Mouse (Mus musculus) cortical plate, adult 2 months (tissue): ENCODE results near the gene Ceacam15. TPM values are rescaled to one million over a fixed set of nuclear protein-coding genes. Genes with fewer than 3 reads are reported as not detected.
A peak's percentile ranks its signal among the peaks of the same experiment; 100 is the strongest.

ENCODE experiments used
- H3K27ac ChIP-seq: fragments of 200-500 bp; 2 replicates; pipeline ENCODE4 v1.5.1; 2012; ENCODE audit warnings: low read length, control low read depth, inconsistent platforms; ENCODE audit not compliant: insufficient read depth
- H3K4me1 ChIP-seq: fragments of 200-500 bp; 2 replicates; pipeline ENCODE4 v1.6.1; 2011; ENCODE audit warnings: low read length; ENCODE audit not compliant: control insufficient read depth, insufficient read depth
- H3K4me3 ChIP-seq: fragments of 200-500 bp; 2 replicates; pipeline ENCODE4 v1.5.1; 2011; ENCODE audit warnings: mild to moderate bottlenecking, low read length, control low read depth; ENCODE audit not compliant: insufficient read depth
- CTCF ChIP-seq: fragments of 200-500 bp; IDR thresholded peaks from 2 replicates; pipeline ENCODE4 v1.5.1; 2011; ENCODE audit warnings: mild to moderate bottlenecking, control low read depth, low read length; ENCODE audit not compliant: insufficient read depth; ENCODE audit errors: extremely low read depth
- POLR2A ChIP-seq: fragments of 200-500 bp; IDR thresholded peaks from 2 replicates; pipeline ENCODE4 v1.6.1; 2011; ENCODE audit warnings: mild to moderate bottlenecking, low read length, control low read depth; ENCODE audit not compliant: insufficient read depth; ENCODE audit errors: extremely low read depth
- polyA plus RNA-seq: library from polyadenylated mRNA; depleted of rRNA; stranded (reverse); fragments of >200 nt; gene quantifications from 2 replicates; pipeline ENCODE4 v1.2.3, GENCODE M21; 2012; rRNA removed

Gene Ceacam15
- polyA plus RNA-seq, 1 experiment = 0.08 TPM

- TF ChIP-seq POLR2A = no peak
- TF ChIP-seq CTCF = no peak
- H3K4me1 ChIP-seq = no peaks in the 10 kb centered on the region
- no peak overlapping the region for H3K27ac ChIP-seq
- no peak overlapping the region for H3K4me3 ChIP-seq
Observed at GRCm38 (mm10) chr7:16631932-16632331, 43.6 kb downstream of the Ceacam15 start.

DNA sequence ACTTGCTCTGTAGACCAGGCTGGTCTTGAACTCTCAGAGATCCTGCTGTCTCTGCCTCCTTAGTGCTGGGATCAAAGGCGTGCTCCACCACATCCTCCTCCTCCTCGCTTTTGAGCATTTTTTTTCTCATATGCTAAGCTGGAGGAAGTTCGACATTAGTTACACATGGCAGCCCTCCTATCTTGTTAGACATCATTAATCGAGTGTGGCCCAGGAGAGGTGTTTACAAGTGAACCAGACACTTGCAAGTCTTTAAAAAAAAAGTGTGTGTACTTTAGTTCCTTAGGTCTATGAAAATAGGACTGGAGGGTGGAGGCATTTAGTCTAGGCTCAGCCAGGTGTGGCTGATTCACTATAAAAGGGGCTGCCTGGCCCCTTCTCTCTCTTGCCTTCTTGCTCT lies 44.5 kb downstream of the Ceacam15 start:
- H3K4me3 ChIP-seq = no peak overlapping the region
- no peak overlapping the region for H3K27ac ChIP-seq
- H3K4me1 ChIP-seq = no peaks in the 10 kb centered on the region
- no peak for TF ChIP-seq CTCF
- TF ChIP-seq POLR2A = no peak

DNA sequence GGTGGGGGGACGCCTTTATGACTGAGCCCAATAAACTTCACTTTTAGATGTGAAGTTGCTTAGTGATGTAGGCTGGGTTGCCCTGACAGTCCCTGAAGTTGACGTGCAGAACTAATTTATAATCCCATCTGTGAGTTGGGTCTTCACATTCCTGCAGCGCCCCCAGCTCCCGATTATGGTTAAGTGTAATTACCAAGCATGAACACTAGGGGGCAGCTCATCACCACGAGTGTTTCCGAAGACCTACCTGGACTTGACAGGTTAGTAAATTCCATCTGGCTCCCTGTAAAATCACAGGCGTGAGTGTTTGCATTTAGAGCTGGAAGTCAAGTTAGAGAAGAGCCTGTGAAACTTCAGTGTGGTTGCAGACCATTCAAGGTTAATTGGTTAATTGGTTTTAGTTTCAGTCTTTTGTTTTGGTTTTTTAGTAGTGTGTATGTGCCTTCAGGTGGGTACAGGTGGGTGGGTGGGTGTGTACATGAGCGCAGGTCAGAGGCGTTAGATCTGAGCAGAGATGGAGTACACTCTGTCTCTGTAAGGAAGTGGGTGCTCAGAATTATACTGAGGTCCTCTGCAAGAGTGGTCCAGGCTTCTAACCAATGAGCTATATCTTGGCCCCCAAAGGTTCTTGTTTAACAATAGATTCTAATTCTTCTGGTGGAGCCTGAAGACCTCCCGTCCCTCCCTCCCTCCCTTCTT lies 45.8 kb downstream of the Ceacam15 start:
- TF ChIP-seq POLR2A (no peak), CTCF (peak; percentile 83)
- Histone ChIP-seq H3K27ac (no peak overlapping the region), H3K4me1 (no peaks in the 10 kb centered on the region; the same call in 1 of the 2 replicates), H3K4me3 (no peak overlapping the region)

- H3K4me3 ChIP-seq = peak overlapping the region; percentile 32
- TF ChIP-seq CTCF (peak; percentile 92), POLR2A (no peak)
- H3K27ac ChIP-seq = no peak overlapping the region
- no peaks in the 10 kb centered on the region; the same call in 1 of the 2 replicates for H3K4me1 ChIP-seq
Observed at GRCm38 (mm10) chr7:16628096-16628771, 47.3 kb downstream of the Ceacam15 start.

DNA sequence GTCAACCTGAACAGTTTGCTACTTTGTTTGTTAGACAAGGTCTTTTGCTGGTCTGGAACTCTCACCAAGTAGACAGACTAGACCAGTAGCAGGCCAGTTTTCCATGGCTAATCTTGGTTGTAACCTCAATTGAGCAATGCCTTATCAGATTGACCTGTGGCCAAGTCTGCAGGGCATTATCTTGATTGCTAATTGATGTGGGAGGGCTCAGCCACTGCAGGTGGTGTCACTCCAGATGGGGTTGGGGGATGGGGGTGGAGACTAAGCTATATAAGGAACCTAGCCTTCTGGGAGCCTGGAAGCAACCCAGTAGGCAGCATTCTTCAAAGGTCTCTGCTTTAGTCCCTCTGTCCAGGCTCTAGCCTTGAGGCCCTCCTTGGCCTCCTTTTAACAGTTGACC lies 51.8 kb downstream of the Ceacam15 start:
- no peak overlapping the region for H3K27ac ChIP-seq
- H3K4me1 ChIP-seq = no peaks in the 10 kb centered on the region; the same call in none of the 2 replicates
- no peak overlapping the region for H3K4me3 ChIP-seq
- no peak for TF ChIP-seq POLR2A
- TF ChIP-seq CTCF = no peak

DNA sequence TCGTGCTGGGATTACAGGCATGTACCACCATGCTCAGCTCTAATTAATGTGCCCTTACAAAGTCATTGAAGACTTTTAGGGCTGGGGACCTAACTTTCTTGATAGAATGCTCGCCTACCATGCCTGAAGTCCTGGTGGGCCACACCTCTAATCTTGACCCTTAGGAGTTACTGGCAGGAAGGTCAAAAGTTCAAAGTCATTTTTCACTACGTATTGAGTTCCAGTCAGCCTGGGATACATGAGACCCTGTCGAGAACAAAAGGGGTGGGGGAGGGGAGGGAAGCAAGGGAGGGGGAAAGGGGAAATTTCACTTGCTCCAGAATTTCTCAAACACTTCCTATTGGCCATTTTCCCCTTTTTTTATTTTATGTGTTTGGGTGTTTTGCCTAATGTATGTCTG lies 52.4 kb downstream of the Ceacam15 start:
- Histone ChIP-seq H3K4me1 (no peaks in the 10 kb centered on the region; the same call in none of the 2 replicates), H3K27ac (no peak overlapping the region), H3K4me3 (no peak overlapping the region)
- TF ChIP-seq CTCF (no peak), POLR2A (no peak)

Other genes with a start within 250 kb of the Ceacam15 start
- gene Tmem160, start 222.9 kb downstream of the Ceacam15 start, polyA plus RNA-seq = 105 and 115 TPM in 2 replicates
- gene Npas1, start 198.0 kb downstream of the Ceacam15 start, polyA plus RNA-seq = 10.7 and 13.0 TPM in 2 replicates
- 56.9 and 58.3 TPM in 2 replicates for gene Arhgap35, start 60.7 kb downstream of the Ceacam15 start, polyA plus RNA-seq
- 0.26 and 0.52 TPM in 2 replicates for gene Ceacam9, start 46.2 kb upstream of the Ceacam15 start, polyA plus RNA-seq
- gene Ap2s1, start 62.7 kb upstream of the Ceacam15 start, polyA plus RNA-seq = 526 and 561 TPM in 2 replicates
- 5.7 and 6.1 TPM in 2 replicates for gene Slc1a5, start 105.6 kb upstream of the Ceacam15 start, polyA plus RNA-seq
- gene Strn4, start 140.2 kb upstream of the Ceacam15 start, polyA plus RNA-seq = 291 and 307 TPM in 2 replicates
- gene Fkrp, start 141.0 kb upstream of the Ceacam15 start, polyA plus RNA-seq = 42.3 and 44.0 TPM in 2 replicates
- gene Prkd2, start 167.2 kb upstream of the Ceacam15 start, polyA plus RNA-seq = 6.5 and 6.8 TPM in 2 replicates
- gene Dact3, start 199.6 kb upstream of the Ceacam15 start, polyA plus RNA-seq = 169 and 184 TPM in 2 replicates
- gene Gng8, start 216.1 kb upstream of the Ceacam15 start, polyA plus RNA-seq = 8.3 and 10.9 TPM in 2 replicates
- 0.08 and 0.17 TPM in 2 replicates for gene Ptgir, start 230.8 kb upstream of the Ceacam15 start, polyA plus RNA-seq
- 1,956 and 2,049 TPM in 2 replicates for gene Calm3, start 248.4 kb upstream of the Ceacam15 start, polyA plus RNA-seq